Mouse (Mus musculus) cerebellum, adult 2 months (tissue): ENCODE data around the gene Abhd2.

Experiments used
- CTCF ChIP-seq: fragments of 200-500 bp; IDR thresholded peaks from 2 replicates; pipeline ENCODE4 v1.5.1; 2011; ENCODE audit warnings: low read depth, mild to moderate bottlenecking, control low read depth, low read length, moderate library complexity, borderline replicate concordance; ENCODE audit not compliant: insufficient read depth
- POLR2A ChIP-seq: fragments of 200-500 bp; IDR thresholded peaks from 2 replicates; pipeline ENCODE4 v1.6.1; 2011; ENCODE audit warnings: low read length, control low read depth, borderline replicate concordance; ENCODE audit not compliant: insufficient read depth

DNA sequence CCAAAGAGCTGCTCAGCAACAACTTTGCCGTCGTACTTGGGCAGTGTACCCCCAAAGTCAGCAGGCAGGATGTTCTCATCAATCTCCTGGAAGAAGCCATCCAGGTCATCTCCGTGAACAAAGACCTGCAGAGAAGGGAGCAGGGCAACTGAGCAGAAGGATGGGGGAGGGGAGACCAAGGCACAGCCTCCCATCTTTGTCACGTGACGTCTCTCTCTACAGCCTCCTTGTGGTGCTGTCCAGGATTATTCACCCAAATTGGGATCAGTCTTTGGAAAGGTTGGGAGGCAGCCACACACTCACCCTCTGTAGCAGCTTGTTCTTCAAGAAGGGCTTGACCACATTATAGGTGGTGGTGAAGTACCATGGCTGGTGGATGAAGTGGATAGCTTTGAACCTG, 102.6 kb downstream of the Abhd2 start:
- TF ChIP-seq CTCF, result no peak
- TF ChIP-seq POLR2A, result no peak
